Comparison of ENCODE assay signal across 14 mouse cellular contexts in genomic region chr13:107861384-107862134, GRCm38 (mm10).
DNase-seq lines count a peak whose midpoint lies in the region; ATAC-seq and TF ChIP-seq lines count a peak whose summit lies in the region.
"Had no signal": no experiment of that assay in that cellular context is flagged by ENCODE, and none has a peak within 500 bp of the region (broad histone marks: within the 10 kb centered on the region; RNA-seq: fewer than 3 reads in every experiment).

No protein-coding gene starts in this region.

- H3K27me3 ChIP-seq in heart, embryonic 11.5 days (ENCODE audit: control insufficient read depth, insufficient read depth, low read length) = no peaks in the 10 kb centered on the region
- H3K27me3 ChIP-seq in stomach, embryonic 15.5 days (replicated peaks) = no peaks in the 10 kb centered on the region
- no peaks in the 10 kb centered on the region for H3K27me3 ChIP-seq in stomach, postnatal 0 days (ENCODE audit: control insufficient read depth, insufficient read depth, low read length)
- no peaks in the 10 kb centered on the region for H3K27me3 ChIP-seq in hindbrain, embryonic 13.5 days
- no peaks in the 10 kb centered on the region for H3K27me3 ChIP-seq in neural tube, embryonic 14.5 days (ENCODE audit: control insufficient read depth, insufficient read depth, low read length)
- H3K27me3 ChIP-seq: liver, embryonic 15.5 days had no signal

- H3K9ac ChIP-seq in heart, embryonic 11.5 days (ENCODE audit: low read depth, low read length) = no peak overlapping the region
- H3K9ac ChIP-seq in stomach, embryonic 15.5 days = no peak overlapping the region
- H3K9ac ChIP-seq in stomach, postnatal 0 days (ENCODE audit: low read length) = no peak overlapping the region
- no peak overlapping the region for H3K9ac ChIP-seq in hindbrain, embryonic 13.5 days
- no peak overlapping the region for H3K9ac ChIP-seq in neural tube, embryonic 14.5 days (replicated peaks; ENCODE audit: low read depth, low read length)
- H3K9ac ChIP-seq: liver, embryonic 15.5 days had no signal

- DNase-seq in heart, postnatal 36 days = no peak
- no peak for DNase-seq in stomach, postnatal 0 days (ENCODE audit: low spot score)
- no peak for DNase-seq in B cell, adult 2 months
- no peak for DNase-seq in thymus, postnatal 4 days
- DNase-seq: cerebellum, adult 2 months; kidney, adult 18-20 months; left cerebral cortex, postnatal 4 days; right cerebral cortex, postnatal 25 days had no signal

- TF ChIP-seq EP300 in stomach, postnatal 0 days (optimal IDR thresholded peaks at IDR 0.05) = no peak

- peaks cover 32% of the 10 kb centered on the region for H3K4me1 ChIP-seq in heart, embryonic 11.5 days (ENCODE audit: control insufficient read depth, insufficient read depth, low read length)
- H3K4me1 ChIP-seq in stomach, embryonic 15.5 days = peaks cover 3% of the 10 kb centered on the region; the same call in 1 of the 2 replicates
- H3K4me1 ChIP-seq in stomach, postnatal 0 days (replicated peaks; ENCODE audit: control insufficient read depth, insufficient read depth) = no peaks in the 10 kb centered on the region
- H3K4me1 ChIP-seq in hindbrain, embryonic 13.5 days (replicated peaks) = peaks cover 63% of the 10 kb centered on the region
- H3K4me1 ChIP-seq in neural tube, embryonic 14.5 days (ENCODE audit: control insufficient read depth, insufficient read depth, low read length) = peaks cover 15% of the 10 kb centered on the region
- H3K4me1 ChIP-seq: liver, embryonic 15.5 days had no signal

- peak; percentile 59 for ATAC-seq in heart, embryonic 11.5 days (replicated peaks; ENCODE audit: insufficient number of reproducible peaks, low FRiP score, low TSS enrichment)
- 0 out of 2 replicates have a peak, but pooled peaks have one; percentile 22 for ATAC-seq in stomach, embryonic 15.5 days (ENCODE audit: insufficient read depth, low FRiP score, low read depth)
- ATAC-seq in stomach, postnatal 0 days (ENCODE audit: low FRiP score, low TSS enrichment) = no peak
- ATAC-seq in hindbrain, embryonic 13.5 days (ENCODE audit: low FRiP score) = peak; percentile 68
- ATAC-seq in neural tube, embryonic 14.5 days (ENCODE audit: low read depth) = peak; percentile 57; the same call in 1 of the 2 replicates

- H3K4me3 ChIP-seq in heart, embryonic 11.5 days (ENCODE audit: low read depth, low read length) = no peak overlapping the region
- no peak overlapping the region for H3K4me3 ChIP-seq in stomach, embryonic 15.5 days (replicated peaks)
- H3K4me3 ChIP-seq in stomach, postnatal 0 days (ENCODE audit: low read depth, low read length) = no peak overlapping the region
- no peak overlapping the region for H3K4me3 ChIP-seq in hindbrain, embryonic 13.5 days
- H3K4me3 ChIP-seq in neural tube, embryonic 14.5 days (ENCODE audit: low read depth, low read length) = no peak overlapping the region
- H3K4me3 ChIP-seq: layer of hippocampus, adult 2 months; liver, embryonic 15.5 days had no signal

- intact Hi-C loops in heart, postnatal 36 days (cut with DNase I) = no loop called here

- peak overlapping the region; percentile 35 for H3K27ac ChIP-seq in heart, embryonic 11.5 days (ENCODE audit: low read depth, low read length)
- no peak overlapping the region for H3K27ac ChIP-seq in stomach, embryonic 15.5 days
- H3K27ac ChIP-seq in stomach, postnatal 0 days (replicated peaks) = no peak overlapping the region
- H3K27ac ChIP-seq in hindbrain, embryonic 13.5 days = peak overlapping the region; percentile 73
- no peak overlapping the region for H3K27ac ChIP-seq in neural tube, embryonic 14.5 days (ENCODE audit: low read depth, low read length)
- H3K27ac ChIP-seq: layer of hippocampus, adult 2 months; liver, embryonic 15.5 days had no signal

- H3K4me2 ChIP-seq in heart, embryonic 11.5 days = peak overlapping the region; percentile 35; the same call in 1 of the 2 replicates
- no peak overlapping the region for H3K4me2 ChIP-seq in stomach, embryonic 15.5 days
- H3K4me2 ChIP-seq in stomach, postnatal 0 days (replicated peaks; ENCODE audit: low read depth) = no peak overlapping the region
- no peak overlapping the region for H3K4me2 ChIP-seq in hindbrain, embryonic 13.5 days
- H3K4me2 ChIP-seq in neural tube, embryonic 14.5 days (ENCODE audit: low read depth, low read length) = no peak overlapping the region
- H3K4me2 ChIP-seq: liver, embryonic 15.5 days had no signal

- H3K36me3 ChIP-seq in heart, embryonic 11.5 days (ENCODE audit: control insufficient read depth, insufficient read depth, low read length) = no peaks in the 10 kb centered on the region
- H3K36me3 ChIP-seq in stomach, embryonic 15.5 days = no peaks in the 10 kb centered on the region
- no peaks in the 10 kb centered on the region for H3K36me3 ChIP-seq in stomach, postnatal 0 days (ENCODE audit: control insufficient read depth, insufficient read depth, low read length)
- H3K36me3 ChIP-seq in hindbrain, embryonic 13.5 days = no peaks in the 10 kb centered on the region
- no peaks in the 10 kb centered on the region for H3K36me3 ChIP-seq in neural tube, embryonic 14.5 days (ENCODE audit: control insufficient read depth, insufficient read depth, low read length)
- H3K36me3 ChIP-seq: liver, embryonic 15.5 days had no signal

- 58% methylated on average over 17 of the region's 17 CpGs for WGBS in heart, embryonic 11.5 days (ENCODE audit: insufficient replicate concordance)
- WGBS in stomach, embryonic 15.5 days = 68% methylated on average over 17 of the region's 17 CpGs
- WGBS in stomach, postnatal 0 days = 76% methylated on average over 17 of the region's 17 CpGs
- 71% methylated on average over 17 of the region's 17 CpGs for WGBS in hindbrain, embryonic 13.5 days
- 76% methylated on average over 17 of the region's 17 CpGs for WGBS in neural tube, embryonic 14.5 days

- no peaks in the 10 kb centered on the region for H3K9me3 ChIP-seq in heart, embryonic 11.5 days (replicated peaks; ENCODE audit: control insufficient read depth, low read length)
- H3K9me3 ChIP-seq in stomach, embryonic 15.5 days = no peaks in the 10 kb centered on the region
- no peaks in the 10 kb centered on the region for H3K9me3 ChIP-seq in stomach, postnatal 0 days (ENCODE audit: control insufficient read depth, low read length)
- H3K9me3 ChIP-seq in hindbrain, embryonic 13.5 days = no peaks in the 10 kb centered on the region
- no peaks in the 10 kb centered on the region for H3K9me3 ChIP-seq in neural tube, embryonic 14.5 days (ENCODE audit: control insufficient read depth, low read length)
- H3K9me3 ChIP-seq: liver, embryonic 15.5 days had no signal

- TF ChIP-seq CTCF in stomach, postnatal 0 days (IDR thresholded peaks at IDR 0.05; ENCODE audit: low read depth) = no peak

Comparison
In these comparisons a context has a peak if more than half of its experiments do, and no peak if none do; other contexts are left out.
1. H3K27ac ChIP-seq: peak in heart, embryonic 11.5 days (single experiment) and hindbrain, embryonic 13.5 days (single experiment); none in stomach, embryonic 15.5 days (single experiment), stomach, postnatal 0 days (single experiment) and neural tube, embryonic 14.5 days (single experiment).